Mouse (Mus musculus) limb, embryonic 15.5 days (tissue): ENCODE measurements around the gene Nsun2. TPM values are rescaled to one million over a fixed set of nuclear protein-coding genes. Genes with fewer than 3 reads are reported as not detected.
A peak's percentile ranks its signal among the peaks of the same experiment; 100 is the strongest.

Experiments used
- ATAC-seq: fragments of 200-750 bp; cut with Nextera tagmentation; 2 replicates; pipeline ENCODE4 v1.8.0; 2017; ENCODE audit warnings: low read depth, moderate TSS enrichment; ENCODE audit not compliant: insufficient number of reproducible peaks, low FRiP score, low TSS enrichment
- H3K27ac ChIP-seq: fragments of 300-500 bp; sonication (generic); 2 replicates; pipeline ENCODE4 v1.5.1; 2015; ENCODE audit warnings: moderate library complexity, mild to moderate bottlenecking, inconsistent platforms
- H3K27me3 ChIP-seq: fragments of 300-500 bp; sonication (generic); 2 replicates; pipeline ENCODE4 v1.6.1; 2015; ENCODE audit warnings: inconsistent platforms
- H3K36me3 ChIP-seq: fragments of 300-500 bp; sonication (generic); 2 replicates; pipeline ENCODE4 v1.6.1; 2015; ENCODE audit warnings: inconsistent platforms
- H3K4me1 ChIP-seq: fragments of 300-500 bp; sonication (generic); 2 replicates; pipeline ENCODE4 v1.6.1; 2015; ENCODE audit warnings: inconsistent platforms
- H3K4me2 ChIP-seq: fragments of 300-500 bp; sonication (generic); 2 replicates; pipeline ENCODE4 v1.6.1; 2015; ENCODE audit warnings: mild to moderate bottlenecking, inconsistent platforms
- H3K4me3 ChIP-seq: fragments of 300-500 bp; sonication (generic); 2 replicates; pipeline ENCODE4 v1.5.1; 2015; ENCODE audit warnings: mild to moderate bottlenecking, inconsistent platforms
- H3K9ac ChIP-seq: fragments of 300-500 bp; sonication (generic); 2 replicates; pipeline ENCODE4 v1.6.1; 2015; ENCODE audit warnings: inconsistent platforms
- H3K9me3 ChIP-seq: fragments of 300-500 bp; sonication (generic); 2 replicates; pipeline ENCODE4 v1.6.1; 2016; ENCODE audit warnings: inconsistent platforms
- WGBS: fragments of 180-500 bp; shearing (Covaris S2); methylation state at CpG from one replicate; pipeline ENCODE4 v1.1.7; 2015; 5-methylcytosine and 5-hydroxymethylcytosine counted together
- polyA plus RNA-seq: library from polyadenylated mRNA; unstranded; fragments of >200 nt; fragmentation: Nextera tagmentation; extraction: Ambion mirVana; gene quantifications from 2 replicates; pipeline ENCODE4 v1.2.1, GENCODE M21; 2015

Gene Nsun2
- polyA plus RNA-seq, 1 experiment from 2014 or later = 136 TPM

- Histone ChIP-seq H3K9ac (no peak overlapping the region), H3K9me3 (no peaks in the 10 kb centered on the region), H3K27me3 (no peaks in the 10 kb centered on the region), H3K4me3 (no peak overlapping the region), H3K4me1 (no peaks in the 10 kb centered on the region), H3K27ac (no peak overlapping the region), H3K4me2 (no peak overlapping the region), H3K36me3 (no peaks in the 10 kb centered on the region)
- ATAC-seq = no peak
- WGBS = 87% methylated on average over 5 of the region's 5 CpGs
Observed at GRCm38 (mm10) chr13:69601321-69601720, 67.8 kb downstream of the Nsun2 start.

DNA sequence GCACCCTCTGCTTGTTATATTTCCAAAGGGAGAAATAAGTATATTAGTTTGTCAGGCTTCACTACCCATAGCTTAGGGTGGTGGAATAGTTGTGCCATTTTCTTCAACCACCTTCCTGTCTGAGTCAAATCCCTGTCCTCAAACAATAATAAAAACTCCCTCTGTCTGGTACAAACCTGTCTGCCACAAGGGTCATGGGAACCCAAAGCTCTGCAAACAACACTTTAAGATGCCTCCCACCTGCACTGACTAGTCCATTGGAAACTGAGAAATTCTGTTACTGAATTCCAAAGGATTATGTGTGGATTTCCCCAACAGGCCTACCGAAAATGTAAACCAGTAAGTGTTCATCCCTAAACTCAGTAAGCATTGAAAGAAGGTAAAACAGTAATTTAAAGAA is 71.1 kb downstream of the Nsun2 start:
- Histone ChIP-seq H3K9me3 (no peaks in the 10 kb centered on the region), H3K9ac (no peak overlapping the region), H3K4me2 (no peak overlapping the region), H3K36me3 (no peaks in the 10 kb centered on the region), H3K4me1 (no peaks in the 10 kb centered on the region), H3K4me3 (no peak overlapping the region), H3K27ac (no peak overlapping the region), H3K27me3 (no peaks in the 10 kb centered on the region)
- 62% methylated on average over 1 of the region's 1 CpGs for WGBS
- ATAC-seq = no peak

GRCm38 (mm10) chr13:69608734-69609133 is 75.2 kb downstream of the Nsun2 start:
- no peak overlapping the region for H3K27ac ChIP-seq
- no peak for ATAC-seq
- WGBS = 81% methylated on average over 8 of the region's 8 CpGs

GRCm38 (mm10) chr13:69610751-69611397 is 77.3 kb downstream of the Nsun2 start:
- H3K27ac ChIP-seq = no peak overlapping the region; the same call in 1 of the 2 replicates
- H3K27me3 ChIP-seq = no peaks in the 10 kb centered on the region

More at GRCm38 (mm10) chr13:69608734-69609133, 75.2 kb downstream of the Nsun2 start:
- Histone ChIP-seq H3K27me3 (no peaks in the 10 kb centered on the region), H3K9ac (no peak overlapping the region), H3K4me3 (no peak overlapping the region), H3K4me1 (peaks cover 17% of the 10 kb centered on the region), H3K4me2 (no peak overlapping the region), H3K9me3 (no peaks in the 10 kb centered on the region), H3K36me3 (peaks cover 4% of the 10 kb centered on the region; the same call in 1 of the 2 replicates)

GRCm38 (mm10) chr13:69611398-69612174 is 78.0 kb downstream of the Nsun2 start, which contains the start of gene Srd5a1:
Srd5a1 (minus strand) TSS chr13:69611442.
- H3K27ac ChIP-seq = peak within 1 kb of the TSS; percentile 73
- no peaks in the 10 kb centered on the region for H3K9me3 ChIP-seq
- peak within 1 kb of the TSS; percentile 99 for H3K4me3 ChIP-seq
- under 1% methylated on average over 69 of the region's 69 CpGs for WGBS
- H3K36me3 ChIP-seq = peaks cover 29% of the 10 kb centered on the region
- peak within 1 kb of the TSS; percentile 94 for H3K4me2 ChIP-seq
- H3K9ac ChIP-seq = peak within 1 kb of the TSS; percentile 83
- ATAC-seq = peak; percentile 99
- H3K4me1 ChIP-seq = peaks cover 17% of the 10 kb centered on the region
- H3K27me3 ChIP-seq = no peaks in the 10 kb centered on the region

More at GRCm38 (mm10) chr13:69610751-69611397, 77.3 kb downstream of the Nsun2 start:
- under 1% methylated on average over 40 of the region's 40 CpGs for WGBS
- peak overlapping the region; percentile 99 for H3K4me3 ChIP-seq
- ATAC-seq = no peak; the same call in 1 of the 2 replicates
- peak overlapping the region; percentile 94 for H3K4me2 ChIP-seq
- no peaks in the 10 kb centered on the region for H3K9me3 ChIP-seq
- H3K9ac ChIP-seq = peak overlapping the region; percentile 56
- H3K36me3 ChIP-seq = peaks cover 21% of the 10 kb centered on the region
- H3K4me1 ChIP-seq = peaks cover 17% of the 10 kb centered on the region

GRCm38 (mm10) chr13:69612175-69612544 is 78.6 kb downstream of the Nsun2 start:
- Histone ChIP-seq H3K36me3 (peaks cover 34% of the 10 kb centered on the region), H3K4me2 (peak overlapping the region; percentile 94), H3K27me3 (no peaks in the 10 kb centered on the region), H3K9me3 (no peaks in the 10 kb centered on the region), H3K4me1 (peaks cover 17% of the 10 kb centered on the region), H3K9ac (peak overlapping the region; percentile 83), H3K4me3 (peak overlapping the region; percentile 99), H3K27ac (peak overlapping the region; percentile 73)
- WGBS = 0% methylated on average over 24 of the region's 24 CpGs
- no peak for ATAC-seq

DNA sequence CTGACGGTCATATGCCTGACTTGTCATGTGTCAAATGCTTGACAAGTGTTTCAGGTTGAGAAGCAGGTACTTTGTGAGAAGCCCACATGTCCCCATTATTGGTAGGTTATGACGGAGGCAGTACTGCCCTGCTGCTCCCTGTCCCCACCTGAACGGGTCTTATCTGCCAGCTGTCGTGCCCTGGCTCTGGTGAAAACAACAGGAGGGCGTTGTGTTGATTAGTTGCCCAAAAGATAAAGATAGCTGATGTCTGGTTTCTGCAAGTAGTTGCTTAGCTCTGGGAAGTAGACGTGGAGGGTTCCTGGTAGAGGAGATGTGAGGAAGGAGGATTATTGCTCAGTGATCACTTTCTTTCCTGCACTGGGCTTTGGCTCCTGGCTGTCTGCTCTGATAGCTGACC is 83.2 kb downstream of the Nsun2 start:
- Histone ChIP-seq H3K27me3 (no peaks in the 10 kb centered on the region), H3K27ac (no peak overlapping the region), H3K9me3 (no peaks in the 10 kb centered on the region), H3K36me3 (peaks cover 71% of the 10 kb centered on the region), H3K4me3 (no peak overlapping the region), H3K4me2 (no peak overlapping the region), H3K4me1 (peaks cover 12% of the 10 kb centered on the region; the same call in 1 of the 2 replicates), H3K9ac (no peak overlapping the region)
- 89% methylated on average over 6 of the region's 6 CpGs for WGBS
- ATAC-seq = no peak

- H3K9ac ChIP-seq = no peak overlapping the region
- H3K4me1 ChIP-seq = no peaks in the 10 kb centered on the region
- H3K27ac ChIP-seq = no peak overlapping the region
- no peaks in the 10 kb centered on the region for H3K9me3 ChIP-seq
- WGBS = 68% methylated on average over 5 of the region's 5 CpGs
- H3K4me3 ChIP-seq = no peak overlapping the region
- H3K27me3 ChIP-seq = no peaks in the 10 kb centered on the region
- H3K36me3 ChIP-seq = peaks cover 87% of the 10 kb centered on the region
- no peak overlapping the region for H3K4me2 ChIP-seq
- no peak for ATAC-seq
Observed at GRCm38 (mm10) chr13:69623843-69624242, 90.3 kb downstream of the Nsun2 start.

DNA sequence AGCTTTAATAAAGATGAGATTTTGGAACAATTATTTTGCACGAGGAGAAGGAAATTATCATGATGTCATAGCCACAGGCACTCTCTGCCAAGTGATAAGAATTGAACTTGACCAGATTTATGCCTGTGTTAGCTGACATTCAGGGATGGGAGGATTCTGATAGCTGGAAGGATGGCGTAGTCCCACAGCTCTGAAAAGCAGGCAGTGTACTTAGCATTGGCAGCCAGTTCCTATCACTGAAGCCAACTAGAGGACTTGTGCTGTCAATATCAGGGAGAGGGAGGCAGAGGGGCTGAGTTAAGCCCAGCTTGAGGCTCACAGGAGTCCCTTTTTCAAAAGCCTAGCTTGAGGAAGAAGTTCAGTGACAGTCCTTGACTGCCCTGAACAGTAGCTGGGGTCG is 91.0 kb downstream of the Nsun2 start:
- 83% methylated on average over 3 of the region's 3 CpGs for WGBS
- no peaks in the 10 kb centered on the region for H3K27me3 ChIP-seq
- peaks cover 87% of the 10 kb centered on the region for H3K36me3 ChIP-seq
- no peak for ATAC-seq
- no peaks in the 10 kb centered on the region for H3K9me3 ChIP-seq
- no peaks in the 10 kb centered on the region for H3K4me1 ChIP-seq
- no peak overlapping the region for H3K27ac ChIP-seq
- H3K4me3 ChIP-seq = no peak overlapping the region
- no peak overlapping the region for H3K4me2 ChIP-seq
- H3K9ac ChIP-seq = no peak overlapping the region

- Histone ChIP-seq H3K9ac (no peak overlapping the region), H3K9me3 (no peaks in the 10 kb centered on the region), H3K36me3 (peaks cover 97% of the 10 kb centered on the region), H3K4me2 (no peak overlapping the region), H3K27ac (no peak overlapping the region), H3K27me3 (no peaks in the 10 kb centered on the region), H3K4me3 (no peak overlapping the region), H3K4me1 (no peaks in the 10 kb centered on the region)
- ATAC-seq = no peak
- over 99% methylated on average over 3 of the region's 3 CpGs for WGBS
Observed at GRCm38 (mm10) chr13:69627941-69628340, 94.4 kb downstream of the Nsun2 start.

GRCm38 (mm10) chr13:69630576-69630975 is 97.0 kb downstream of the Nsun2 start:
- no peak overlapping the region for H3K9ac ChIP-seq
- no peak for ATAC-seq
- H3K27me3 ChIP-seq = no peaks in the 10 kb centered on the region
- H3K36me3 ChIP-seq = peaks cover 99% of the 10 kb centered on the region
- no peak overlapping the region for H3K4me2 ChIP-seq
- no peaks in the 10 kb centered on the region for H3K4me1 ChIP-seq
- H3K9me3 ChIP-seq = no peaks in the 10 kb centered on the region
- WGBS = 74% methylated on average over 8 of the region's 8 CpGs
- H3K27ac ChIP-seq = no peak overlapping the region
- H3K4me3 ChIP-seq = no peak overlapping the region

DNA sequence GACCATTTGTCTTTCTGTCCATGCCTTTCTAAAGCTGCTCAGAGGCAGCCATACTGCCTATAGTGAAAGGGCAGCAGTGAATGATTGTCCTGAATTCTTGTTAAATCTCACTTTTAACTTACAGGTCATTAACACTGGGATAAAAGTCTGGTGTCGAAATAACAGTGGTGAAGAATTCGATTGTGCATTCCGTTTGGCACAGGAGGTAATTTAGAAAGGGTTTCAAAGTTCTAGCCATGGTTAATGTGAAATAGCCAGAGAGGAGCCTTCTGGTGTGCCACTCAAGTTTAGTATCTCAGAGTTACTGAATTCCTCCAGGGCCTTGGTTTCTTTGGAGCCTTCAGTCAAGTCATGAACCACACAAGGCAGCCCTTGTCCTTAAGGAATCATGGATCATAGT is 97.6 kb downstream of the Nsun2 start:
- Histone ChIP-seq H3K27me3 (no peaks in the 10 kb centered on the region), H3K36me3 (peaks cover 99% of the 10 kb centered on the region), H3K4me2 (no peak overlapping the region), H3K4me3 (no peak overlapping the region), H3K27ac (no peak overlapping the region), H3K9ac (no peak overlapping the region), H3K9me3 (no peaks in the 10 kb centered on the region), H3K4me1 (no peaks in the 10 kb centered on the region)
- ATAC-seq = no peak
- WGBS = 90% methylated on average over 3 of the region's 3 CpGs
